Mouse (Mus musculus) fibroblast of lung, adult 2 months (primary cell): Measurements from ENCODE around the gene Vav2.

Experiments
- DNase-seq: peaks from one replicate; pipeline ENCODE4 v3.0.0-alpha.2; 2011; ENCODE audit warnings: low read depth

Gene Vav2

GRCm38 (mm10) chr2:27318197-27318596 is 108.6 kb downstream of the Vav2 start:
- no peak for DNase-seq

GRCm38 (mm10) chr2:27316167-27316566 is 110.7 kb downstream of the Vav2 start:
- DNase-seq: no peak

- no peak for DNase-seq
These were observed 112.6 kb downstream of the Vav2 start for GRCm38 (mm10) chr2:27314269-27314668.

GRCm38 (mm10) chr2:27312500-27312899 is 114.3 kb downstream of the Vav2 start:
- DNase-seq: no peak

GRCm38 (mm10) chr2:27311606-27312005 is 115.2 kb downstream of the Vav2 start:
- DNase-seq: no peak

GRCm38 (mm10) chr2:27310908-27311307 is 115.9 kb downstream of the Vav2 start:
- no peak for DNase-seq

- DNase-seq: no peak
These were observed 116.6 kb downstream of the Vav2 start for GRCm38 (mm10) chr2:27310221-27310620.

- DNase-seq: no peak
These were observed 120.2 kb downstream of the Vav2 start for GRCm38 (mm10) chr2:27306628-27307027.

GRCm38 (mm10) chr2:27304741-27305140 is 122.1 kb downstream of the Vav2 start:
- DNase-seq: no peak

GRCm38 (mm10) chr2:27304074-27304473 is 122.8 kb downstream of the Vav2 start:
- DNase-seq: no peak

GRCm38 (mm10) chr2:27301444-27302111 is 125.3 kb downstream of the Vav2 start:
- DNase-seq: no peak

GRCm38 (mm10) chr2:27300725-27301443 is 125.9 kb downstream of the Vav2 start:
- DNase-seq: no peak

- no peak for DNase-seq
These were observed 130.0 kb downstream of the Vav2 start for GRCm38 (mm10) chr2:27296656-27297406.

- DNase-seq: no peak
These were observed 132.1 kb downstream of the Vav2 start for GRCm38 (mm10) chr2:27294777-27295176.

GRCm38 (mm10) chr2:27289019-27289418 is 137.8 kb downstream of the Vav2 start:
- DNase-seq: peak; percentile 57

- DNase-seq: peak; percentile 32
These were observed 139.7 kb downstream of the Vav2 start for GRCm38 (mm10) chr2:27286971-27287710.

GRCm38 (mm10) chr2:27284441-27284840 is 142.4 kb downstream of the Vav2 start:
- DNase-seq: no peak

- DNase-seq: no peak
These were observed 145.1 kb downstream of the Vav2 start for GRCm38 (mm10) chr2:27281771-27282170.

GRCm38 (mm10) chr2:27280920-27281611 is 145.8 kb downstream of the Vav2 start:
- DNase-seq: peak; percentile 22

GRCm38 (mm10) chr2:27278859-27279258 is 148.0 kb downstream of the Vav2 start:
- DNase-seq: no peak

GRCm38 (mm10) chr2:27268325-27268724 is 158.5 kb downstream of the Vav2 start:
- no peak for DNase-seq

GRCm38 (mm10) chr2:27265819-27266218 is 161.0 kb downstream of the Vav2 start:
- DNase-seq: no peak
